Mouse (Mus musculus) kidney, adult 2 months (tissue): Measurements from ENCODE around the gene Acat2.

Source experiments
- CTCF ChIP-seq: fragments of 200-500 bp; conservative IDR thresholded peaks from 2 replicates; pipeline ENCODE4 v1.5.1; 2011; ENCODE audit warnings: low read depth, mild to moderate bottlenecking, control low read depth, low read length, moderate library complexity, mixed read lengths; ENCODE audit not compliant: insufficient read depth, insufficient read length
- POLR2A ChIP-seq: fragments of 200-500 bp; IDR thresholded peaks from one replicate; pipeline ENCODE4 v1.6.1; 2011; ENCODE audit warnings: low read depth, low read length, control low read depth

DNA sequence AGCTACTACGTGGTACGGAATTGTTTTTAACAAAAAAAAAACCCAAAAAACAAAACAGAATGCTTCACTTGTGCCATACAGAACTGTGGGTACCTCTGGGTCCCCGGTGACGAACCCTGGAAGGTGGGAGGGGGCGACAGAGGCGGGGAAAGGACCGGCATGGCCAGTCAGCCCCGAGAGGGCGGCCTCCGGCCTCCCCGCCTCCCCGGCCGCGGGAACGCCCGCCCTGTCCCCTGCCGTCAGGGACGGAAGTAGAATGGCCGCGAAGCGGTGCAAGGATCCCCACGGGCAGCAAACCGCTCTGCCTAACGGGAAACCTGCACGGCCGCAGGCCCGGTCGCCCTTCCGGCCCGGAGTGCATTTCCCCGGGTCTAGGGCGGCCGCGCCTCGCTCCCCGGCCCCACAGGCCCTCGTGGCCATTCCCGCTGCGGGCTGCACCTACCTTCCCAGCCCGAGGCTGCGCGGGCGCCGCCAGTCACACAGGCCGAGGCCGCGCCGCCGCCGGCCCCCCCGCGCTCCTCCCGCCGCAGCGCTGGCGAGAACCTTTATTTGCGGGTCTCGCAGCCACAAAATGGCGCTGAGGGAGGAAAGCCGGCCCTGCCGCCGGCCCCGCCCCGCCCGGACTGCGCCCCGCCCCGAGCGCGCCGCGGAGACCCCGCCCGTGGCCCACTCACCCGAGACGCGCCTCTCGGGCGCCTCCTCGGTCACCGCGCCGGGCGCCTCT is 31.2 kb upstream of the Acat2 start:
- no peak for TF ChIP-seq CTCF
- TF ChIP-seq POLR2A, result no peak
